Mouse (Mus musculus): ENCODE measurements around the gene H2al2a. TPM values are rescaled to one million over a fixed set of nuclear protein-coding genes. Genes with fewer than 3 reads are reported as not detected.

H2al2a gene
- not detected for total RNA-seq (2021)
- long read RNA-seq, experiment 1: 0 reads
- long read RNA-seq, experiment 2: 0 reads

DNA sequence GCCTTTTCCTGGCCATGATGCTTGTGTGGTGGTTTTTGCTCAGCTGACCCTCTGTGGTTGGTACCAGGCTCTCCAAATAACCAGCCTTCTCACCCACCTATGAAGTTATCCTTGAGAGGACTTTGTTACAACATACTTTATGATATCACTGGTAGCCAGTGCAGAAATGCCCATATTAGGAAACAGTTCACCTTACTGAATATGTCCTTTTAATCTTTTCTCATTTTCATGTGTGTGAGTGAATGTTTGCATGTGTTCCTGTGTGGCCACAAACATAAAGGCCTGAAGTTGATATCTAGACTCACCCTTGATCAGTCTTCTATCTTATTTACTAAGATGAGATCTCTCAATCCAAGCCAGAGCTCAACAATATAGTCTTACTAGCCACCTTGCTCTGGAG is at the start of gene H2al2a:
Gene H2al2a, minus strand, starts transcription at position 101 of the 400 bp plus-strand sequence.
- no peak for DNase-seq (ENCODE audit: low spot score in 2 of 2)

DNA sequence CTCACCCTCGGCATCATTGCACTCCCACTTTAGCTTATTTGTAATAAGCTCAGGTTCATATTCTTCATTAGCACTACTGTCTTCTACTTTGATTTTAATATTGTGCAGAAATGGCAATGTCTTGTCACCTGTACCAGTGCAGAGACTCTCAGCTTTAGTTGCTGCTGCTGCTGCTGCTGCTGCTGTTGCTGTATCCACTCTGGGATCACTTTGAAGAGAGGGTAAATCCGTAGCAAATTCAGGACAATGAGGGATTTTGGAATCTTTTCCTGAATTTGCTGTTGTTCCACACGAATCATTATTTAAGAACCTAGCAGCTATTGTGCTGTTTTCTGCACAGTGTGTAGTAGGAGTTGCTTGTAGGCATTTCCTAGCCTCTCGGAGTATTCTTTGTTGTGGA is 49.4 kb upstream of the H2al2a start:
- no peak for DNase-seq (ENCODE audit: low spot score in 2 of 2)

DNA sequence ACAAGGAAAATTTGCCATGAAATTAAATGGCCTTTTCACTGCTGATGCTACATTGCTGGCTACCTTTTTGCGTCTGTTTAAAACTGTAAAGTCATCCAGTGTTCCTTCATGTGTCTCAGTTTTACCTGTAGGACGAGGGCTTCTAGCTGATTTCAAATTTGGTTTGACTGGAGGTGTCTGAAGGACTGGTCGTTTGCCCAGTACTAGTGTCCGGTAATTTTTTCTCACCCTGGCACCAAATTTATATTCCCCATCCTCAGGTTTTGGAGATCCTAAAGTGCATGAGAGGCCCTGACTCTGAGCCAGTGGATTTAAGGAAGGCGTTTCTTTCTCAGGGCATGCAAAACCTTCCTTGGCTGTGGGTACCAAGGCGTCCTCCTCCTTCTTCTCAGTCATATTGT is 49.0 kb upstream of the H2al2a start:
- no peak for DNase-seq (ENCODE audit: low spot score in 2 of 2)

DNA sequence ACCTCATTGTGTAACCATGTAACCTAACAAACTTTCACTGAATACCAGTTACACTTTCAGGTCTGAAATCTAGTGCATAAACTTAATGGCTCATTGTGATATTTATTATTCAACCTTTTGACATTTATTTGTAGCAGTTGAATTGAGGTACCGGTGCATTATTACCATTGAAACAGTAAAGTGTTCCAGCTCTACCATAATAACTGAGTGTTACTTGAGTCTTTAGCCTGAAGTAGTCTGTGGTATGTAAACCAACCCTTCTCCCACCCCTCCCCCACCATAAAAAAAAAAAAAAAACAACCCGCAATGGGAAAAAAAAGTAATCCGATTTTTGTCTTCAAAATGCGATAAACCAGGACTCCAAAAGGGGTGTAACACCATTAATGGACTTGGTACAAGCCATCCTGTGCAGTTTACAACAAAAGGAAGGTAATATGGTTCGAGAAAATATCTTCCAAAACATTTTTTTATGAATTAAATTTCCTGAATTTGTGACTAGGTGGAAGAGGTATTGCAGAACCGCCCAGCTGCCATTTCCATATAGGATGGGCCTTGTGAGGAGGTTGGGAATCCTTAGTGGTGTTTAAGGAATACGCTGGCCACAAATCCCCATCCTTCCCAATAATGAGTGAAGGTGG is 48.5 kb upstream of the H2al2a start:
- no peak for DNase-seq (ENCODE audit: low spot score in 2 of 2)

DNA sequence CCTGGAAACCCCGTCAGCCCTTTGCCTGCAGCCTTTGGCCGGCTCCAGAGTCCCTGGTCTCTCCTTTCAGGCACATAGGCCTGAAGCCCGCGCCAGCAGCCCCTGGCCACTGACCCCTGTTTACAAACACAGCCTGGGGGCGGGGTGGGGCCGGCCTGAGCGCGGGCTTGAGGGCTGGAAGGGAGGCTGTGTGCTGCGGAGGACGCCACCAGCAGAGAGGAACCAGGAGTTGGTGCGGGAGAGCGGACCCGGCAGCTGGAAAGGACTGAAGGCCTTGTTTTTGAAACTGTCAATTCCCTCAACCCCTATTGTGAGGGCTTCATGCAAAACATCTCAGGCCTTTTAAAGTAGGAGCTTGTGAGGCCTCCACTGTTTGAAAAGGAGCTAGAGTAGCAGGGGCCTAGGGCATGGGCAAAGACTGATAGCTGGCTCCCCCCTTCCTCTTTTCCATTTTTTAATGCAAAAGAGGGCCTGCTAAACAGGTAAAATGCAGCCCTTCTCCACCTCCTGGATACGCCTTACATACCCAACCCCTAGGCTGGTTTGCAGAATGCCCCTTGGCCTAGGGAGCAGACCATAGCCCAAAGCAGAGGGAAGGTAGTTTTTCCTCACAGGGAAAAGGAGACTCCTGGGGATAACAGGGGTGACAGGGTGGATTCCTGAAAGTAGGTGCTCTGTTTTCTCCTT is 44.6 kb upstream of the H2al2a start:
- no peak for DNase-seq (ENCODE audit: low spot score in 2 of 2)

DNA sequence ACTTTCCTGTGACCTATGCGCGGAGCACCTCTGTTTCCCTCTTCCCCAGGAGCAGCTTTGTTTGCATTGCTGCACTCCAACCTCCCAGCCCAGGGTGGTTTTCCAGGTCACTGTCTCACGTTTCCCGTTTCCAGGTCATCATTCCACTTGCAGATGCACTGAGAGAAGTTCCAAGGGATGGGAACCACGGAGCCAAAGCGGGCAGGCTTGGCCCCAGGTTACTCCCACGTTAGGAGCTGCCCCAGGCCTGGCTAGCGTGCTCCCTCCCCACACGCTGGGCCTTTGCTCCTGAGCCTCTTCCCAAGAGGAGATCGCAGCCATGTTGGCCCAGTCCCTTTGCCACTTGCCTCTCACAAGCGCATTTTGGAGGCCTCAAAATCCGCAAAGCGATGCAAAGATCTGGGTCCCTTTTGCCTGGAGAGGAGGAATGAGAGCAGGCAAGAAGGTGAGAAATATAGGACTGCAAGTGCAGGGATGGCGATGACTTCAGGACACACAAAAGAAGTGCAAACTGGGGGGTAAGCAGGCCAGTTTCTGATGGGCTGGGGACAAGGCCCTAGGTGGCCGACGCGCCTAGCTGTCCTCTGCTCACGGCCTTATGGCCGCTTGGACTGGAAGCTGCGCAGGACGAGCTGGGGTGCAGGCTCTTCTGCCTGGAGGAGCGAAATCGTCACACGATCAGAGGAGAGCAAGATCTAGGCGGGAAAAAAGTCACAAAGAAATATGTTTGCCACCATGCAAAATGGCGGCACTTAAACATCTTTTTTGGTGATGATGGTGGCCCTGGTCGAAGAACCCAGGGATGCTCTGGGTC is 43.8 kb upstream of the H2al2a start:
- DNase-seq (ENCODE audit: low spot score in 2 of 2): no peak

DNA sequence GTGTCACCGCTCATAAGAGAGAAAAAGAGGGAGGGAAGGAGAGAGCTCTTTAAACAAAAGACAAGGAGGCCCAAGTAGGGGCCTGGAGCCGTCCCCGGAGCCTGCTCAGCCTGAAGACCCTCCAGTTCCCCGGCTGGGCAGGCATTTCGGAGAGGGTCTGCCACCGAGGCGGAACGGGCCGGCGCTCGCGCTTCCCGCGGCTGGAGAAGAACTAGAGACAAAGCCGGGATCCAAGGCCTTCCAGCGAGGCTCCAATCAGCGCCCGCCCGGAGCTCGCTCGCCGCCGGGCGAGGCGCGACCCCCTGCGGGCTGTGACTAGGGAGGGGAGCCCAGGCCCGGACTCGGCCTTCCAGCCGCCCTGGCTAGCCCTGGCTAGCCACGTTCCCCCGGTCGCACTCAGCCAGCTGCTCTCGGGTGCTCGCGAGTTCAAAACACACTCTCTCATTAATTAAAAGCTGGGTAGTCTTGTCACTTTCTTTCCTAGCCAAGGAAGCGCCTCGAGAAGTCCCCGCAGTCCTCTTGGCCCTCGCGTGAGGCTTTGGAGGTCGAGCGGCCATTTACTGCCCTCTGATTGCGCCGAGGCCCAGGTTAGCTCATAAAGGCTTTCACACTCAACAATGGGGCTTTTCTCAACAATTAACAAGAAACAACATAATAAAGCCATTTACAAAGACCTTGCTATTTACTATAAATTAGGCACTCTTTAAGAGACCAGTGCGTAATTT is 43.0 kb upstream of the H2al2a start:
- DNase-seq (ENCODE audit: low spot score in 2 of 2): no peak

DNA sequence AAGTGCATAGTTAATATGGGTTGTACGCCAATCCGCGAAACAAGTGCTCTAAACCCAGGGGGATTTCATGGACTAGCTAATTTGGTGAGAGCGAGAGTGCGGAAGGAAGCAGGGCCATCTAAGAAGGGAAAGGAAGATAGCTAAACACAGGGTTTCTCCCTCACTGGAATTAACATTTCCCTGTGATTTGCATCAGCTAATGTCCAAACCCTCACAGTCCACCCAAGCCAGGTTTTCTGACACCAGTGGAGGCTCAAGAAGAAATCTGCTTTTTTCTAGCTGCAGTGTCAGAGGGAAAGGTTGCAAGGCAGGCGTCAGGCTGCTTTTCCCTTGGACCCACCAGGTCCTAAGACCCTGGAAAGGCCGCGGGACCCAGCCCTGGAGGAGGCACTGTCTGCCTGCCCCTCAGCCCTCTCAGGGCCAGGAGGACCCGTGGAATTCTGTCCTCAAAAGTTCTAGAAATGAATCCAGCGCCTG is 42.2 kb upstream of the H2al2a start:
- no peak for DNase-seq (ENCODE audit: low spot score in 2 of 2)

DNA sequence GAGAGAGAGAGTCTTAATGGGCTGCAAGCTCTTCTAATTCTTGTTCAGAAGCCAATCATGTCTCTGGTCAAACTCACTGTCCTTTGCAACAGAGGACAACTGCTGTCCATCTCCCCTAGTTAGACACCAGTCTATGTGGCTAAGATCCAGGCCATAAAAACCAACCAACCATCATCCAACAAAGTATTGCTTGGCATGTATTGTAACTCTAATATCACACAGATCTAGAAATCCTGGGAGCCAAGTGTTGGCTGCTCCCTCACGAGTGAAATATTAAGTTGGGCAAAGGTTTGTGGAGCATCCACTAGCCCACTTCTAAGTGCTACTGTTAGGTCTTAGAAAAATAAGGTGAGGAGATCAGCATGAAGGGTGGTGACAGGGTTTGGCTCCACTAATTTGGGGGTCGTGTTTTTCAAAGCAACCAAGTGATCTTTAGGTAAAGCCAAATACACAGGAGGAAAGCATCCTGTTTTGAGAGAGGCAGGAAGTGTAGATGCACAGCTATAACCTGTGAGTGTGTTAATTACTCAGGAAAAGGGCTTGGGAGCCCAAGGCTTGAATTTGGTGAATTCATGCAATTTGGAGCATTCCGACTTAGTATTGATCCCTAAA is 41.5 kb upstream of the H2al2a start:
- DNase-seq (ENCODE audit: low spot score in 2 of 2): no peak

DNA sequence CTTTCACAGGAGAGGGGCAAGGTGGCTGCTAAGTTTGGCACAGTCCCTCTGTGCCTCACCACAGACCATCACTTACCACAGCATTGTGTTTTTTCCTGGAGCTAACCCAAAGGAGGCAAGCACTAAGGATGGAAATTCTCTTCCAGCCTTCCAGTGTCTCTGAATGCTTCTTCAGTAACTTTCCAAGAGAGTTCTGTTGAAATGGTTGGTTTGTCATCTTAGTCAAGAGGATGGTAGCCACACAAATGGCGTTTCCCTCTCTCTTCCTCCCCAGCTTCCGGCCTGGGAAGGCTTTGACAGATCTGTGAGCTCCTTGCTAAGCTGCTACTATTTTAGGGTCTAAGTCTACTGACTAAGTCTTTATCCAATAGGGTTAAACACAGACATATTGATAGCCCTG is 40.7 kb upstream of the H2al2a start, which contains the start of gene A930004D18Rik:
Gene A930004D18Rik, minus strand, starts transcription at position 247 of the 400 bp plus-strand sequence.
- DNase-seq (ENCODE audit: low spot score in 2 of 2): no peak

DNA sequence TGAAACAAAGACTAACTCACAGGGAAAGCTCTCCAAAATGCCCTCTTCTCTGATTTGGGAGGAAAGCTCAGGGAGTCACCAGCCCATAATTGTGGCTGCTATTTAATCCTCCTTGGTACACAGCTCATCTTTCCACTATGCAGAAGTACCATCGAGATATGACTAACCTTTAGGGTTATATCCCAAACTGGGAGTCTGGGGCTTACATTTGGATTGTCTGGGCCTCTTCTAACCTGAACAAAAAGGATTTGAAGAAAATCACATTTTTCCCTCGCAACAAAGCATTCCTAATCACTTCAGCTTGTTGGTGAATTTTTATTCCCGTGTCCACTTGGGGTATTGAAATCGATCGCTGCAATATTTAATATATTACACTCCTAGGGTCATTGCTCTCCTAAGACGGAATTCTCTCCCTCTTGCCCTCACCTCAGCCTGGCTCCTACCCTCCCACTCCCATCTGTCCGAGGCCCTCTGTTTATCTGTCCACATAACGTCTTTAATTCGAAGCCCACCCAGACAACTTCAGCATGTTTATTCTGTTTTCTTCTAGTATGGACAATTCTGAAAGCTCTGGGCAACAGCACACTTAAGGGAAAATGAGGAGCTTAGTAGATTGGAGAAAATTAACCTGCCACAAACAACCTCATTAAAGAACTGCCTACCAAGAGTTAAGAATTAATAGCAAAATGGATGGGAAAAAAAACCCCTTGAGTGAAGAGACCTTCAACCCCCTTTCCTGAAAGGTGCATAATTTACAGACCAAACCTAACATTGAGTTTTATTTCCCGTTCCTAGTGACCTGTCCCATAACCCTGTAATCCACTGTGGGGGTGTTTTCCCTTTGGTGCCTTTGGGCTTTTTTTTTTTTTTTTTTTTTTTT is 37.9 kb upstream of the H2al2a start:
- no peak for DNase-seq (ENCODE audit: low spot score in 2 of 2)

DNA sequence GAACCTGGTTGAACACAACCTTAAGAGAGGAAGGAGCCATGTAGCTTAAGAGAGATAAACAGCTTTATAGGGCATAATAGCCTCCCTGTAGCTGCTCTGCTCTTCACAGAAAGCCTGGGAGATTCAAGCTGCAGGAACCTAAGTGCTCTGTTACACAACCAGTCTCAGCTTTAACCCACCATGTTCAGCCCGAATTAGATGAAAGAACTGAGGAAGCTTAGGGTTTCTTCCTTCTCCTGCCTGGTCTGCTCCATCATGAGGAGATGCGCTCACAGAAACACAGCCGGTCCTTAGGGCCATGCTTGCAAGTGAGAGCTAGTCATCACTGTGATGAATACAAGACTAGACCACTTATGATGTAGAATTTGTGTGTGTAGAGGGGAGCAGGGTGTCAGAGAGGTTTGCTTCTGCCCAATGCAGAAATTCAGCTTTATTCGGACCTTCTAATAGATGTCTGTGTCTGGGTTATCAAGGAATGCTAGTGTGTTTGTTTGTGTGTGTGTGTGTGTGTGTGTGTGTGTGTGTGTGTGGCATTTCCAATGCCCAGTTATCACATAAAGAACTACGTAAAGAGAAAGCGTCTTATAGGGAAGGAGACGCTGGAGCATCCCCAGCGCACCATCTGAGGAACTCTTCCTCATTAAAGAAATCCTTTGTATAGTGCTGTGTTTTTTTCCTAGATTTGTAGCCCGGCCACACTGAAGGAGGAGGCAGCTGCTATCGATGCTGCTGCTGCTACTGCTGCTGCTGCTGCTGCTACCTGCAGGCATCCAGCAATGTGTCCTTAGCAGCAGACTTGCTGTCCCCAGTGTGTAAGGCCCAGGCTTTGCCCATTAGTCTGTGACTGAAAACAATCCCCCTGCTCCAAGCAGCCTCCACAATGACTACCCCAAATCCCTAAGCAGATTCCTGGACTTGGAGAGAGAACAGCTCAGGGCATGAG is 36.7 kb upstream of the H2al2a start:
- DNase-seq (ENCODE audit: low spot score in 2 of 2): no peak

DNA sequence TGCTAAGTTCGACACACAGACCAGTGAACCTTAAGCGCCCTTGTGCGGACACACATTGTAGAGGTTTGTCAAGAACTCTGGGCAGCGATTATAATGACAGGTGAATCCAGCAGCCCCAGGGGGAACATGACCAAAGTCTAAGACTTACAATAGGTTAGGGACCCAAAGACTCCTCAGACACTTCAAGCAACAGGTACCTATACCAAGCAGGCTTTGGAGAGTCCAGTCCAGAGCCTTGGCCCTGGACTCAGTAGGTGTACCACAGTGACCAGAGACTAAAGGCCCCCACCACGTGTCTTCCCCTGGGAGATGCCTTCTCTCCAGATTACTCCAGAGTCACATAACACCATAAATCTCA is 35.8 kb upstream of the H2al2a start:
- DNase-seq (ENCODE audit: low spot score in 2 of 2): peak in 1 of 2 experiments; percentile 7

DNA sequence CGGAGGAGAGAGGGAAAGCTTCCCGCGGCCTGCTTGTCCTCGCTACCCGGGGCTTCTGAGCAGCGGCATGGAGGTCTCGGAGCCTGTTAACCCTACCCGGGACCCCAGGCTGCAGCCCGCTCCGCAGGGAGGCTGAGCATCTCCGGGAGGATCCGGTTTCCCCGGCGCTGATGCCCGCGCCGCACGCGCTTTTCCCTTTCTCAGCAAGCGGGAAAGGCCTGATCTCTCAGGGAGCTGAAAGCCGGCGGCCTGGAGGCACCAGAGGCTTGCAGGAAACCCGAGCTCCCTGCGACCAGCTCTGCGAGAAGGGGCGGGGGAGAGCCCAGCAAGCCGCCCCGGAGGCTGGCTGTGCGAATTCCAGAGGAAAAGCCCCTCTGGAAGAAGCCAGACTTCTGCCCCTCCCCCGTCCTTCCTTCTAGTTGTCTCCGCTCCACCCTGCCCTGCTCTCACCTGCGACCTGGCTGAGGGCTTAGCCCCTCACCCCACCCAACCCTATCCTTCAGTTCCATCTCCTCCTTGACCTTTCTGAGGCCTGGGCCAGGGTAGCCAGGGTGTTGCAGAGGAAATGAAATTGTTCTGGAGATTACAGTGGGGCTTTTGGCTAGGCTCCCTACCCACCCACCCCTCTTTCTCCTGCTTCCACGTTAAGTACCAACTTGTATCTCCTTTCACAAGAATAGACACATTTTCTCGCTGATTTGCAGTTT is 35.2 kb upstream of the H2al2a start:
- peak; percentile 46 to 56 for DNase-seq (ENCODE audit: low spot score in 2 of 2)

DNA sequence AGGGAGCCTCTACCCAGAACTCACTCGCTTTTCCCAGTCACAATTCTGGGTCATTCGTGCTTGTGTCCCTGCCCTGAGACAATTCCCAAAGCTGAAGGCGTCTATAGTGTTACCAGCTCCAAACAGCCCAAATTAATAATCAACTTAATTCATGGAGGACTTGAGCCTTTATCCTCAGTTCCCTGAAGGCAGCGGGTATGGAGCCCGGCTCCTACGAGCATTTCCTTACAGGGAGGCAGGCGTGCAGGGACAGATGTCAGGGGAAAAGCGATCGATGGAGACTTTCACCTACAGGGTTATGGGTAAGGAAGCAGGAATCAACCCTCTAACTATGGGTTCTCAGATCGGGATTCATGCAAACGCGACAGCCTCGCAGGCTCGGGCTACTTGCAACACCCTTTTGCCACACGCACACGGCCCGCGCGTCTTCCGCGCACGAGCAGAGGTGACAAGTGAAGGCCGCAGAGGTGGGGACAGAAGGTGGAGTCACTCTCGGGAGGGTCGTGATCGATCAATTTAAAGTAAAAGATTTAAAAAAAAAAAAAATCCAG is 34.6 kb upstream of the H2al2a start:
- DNase-seq (ENCODE audit: low spot score in 2 of 2): peak in 1 of 2 experiments; percentile 42

DNA sequence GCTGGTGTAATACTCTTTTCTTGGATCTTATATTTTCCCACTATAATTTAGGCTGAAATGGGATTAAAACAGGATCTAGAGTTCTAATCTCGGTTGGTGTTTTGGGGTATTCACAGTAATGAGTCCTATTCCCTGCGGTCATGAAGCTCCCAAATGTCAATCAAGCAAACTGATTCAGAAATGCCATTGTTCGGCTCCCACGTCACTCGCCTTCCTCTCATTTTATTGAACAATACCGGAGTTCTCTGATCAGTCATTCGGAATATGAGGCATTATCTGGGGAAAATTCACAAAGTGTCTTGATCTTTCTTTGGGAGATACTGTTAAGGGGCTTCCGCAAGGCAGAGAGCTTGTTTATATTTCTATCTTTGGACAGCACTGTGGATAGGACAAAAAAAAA is 33.8 kb upstream of the H2al2a start:
- DNase-seq (ENCODE audit: low spot score in 2 of 2): no peak

DNA sequence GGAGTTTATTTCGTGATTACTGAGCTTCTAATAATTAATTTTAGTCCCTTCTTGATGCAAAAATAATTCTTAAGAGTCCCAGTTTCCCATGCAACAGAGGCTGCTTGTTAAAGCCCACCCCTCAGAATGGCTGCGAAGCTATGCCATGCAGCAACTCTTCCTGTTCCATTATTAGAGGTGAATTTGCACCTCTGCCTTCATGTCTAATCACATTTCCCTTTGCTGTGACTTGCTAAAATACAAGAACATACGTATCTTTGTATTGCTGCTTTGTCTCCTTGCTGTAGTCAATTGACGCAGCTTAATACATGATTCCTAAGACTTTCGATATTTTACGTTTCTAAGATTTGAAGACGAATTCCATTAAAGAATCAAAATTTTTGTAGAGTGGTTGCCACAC is 32.9 kb upstream of the H2al2a start:
- no peak for DNase-seq (ENCODE audit: low spot score in 2 of 2)
